Mouse (Mus musculus) C2C12 (cell line): Measurements from ENCODE around the gene Mrpl47. TPM values are rescaled to one million over a fixed set of nuclear protein-coding genes. Genes with fewer than 3 reads are reported as not detected.

Source experiments
- H3K27me3 ChIP-seq: one replicate; pipeline ENCODE4 v1.6.1; 2011; ENCODE audit not compliant: control insufficient read depth, insufficient read depth, insufficient read length
- H3K36me3 ChIP-seq: one replicate; pipeline ENCODE4 v1.6.1; 2011; ENCODE audit not compliant: control insufficient read depth, insufficient read depth
- H3K4me3 ChIP-seq: one replicate; pipeline ENCODE4 v1.5.1; 2011; ENCODE audit warnings: mild to moderate bottlenecking, control low read depth; ENCODE audit not compliant: poor library complexity, insufficient read depth, severe bottlenecking
- H3K79me2 ChIP-seq: one replicate; pipeline ENCODE4 v1.6.1; 2011; ENCODE audit not compliant: control insufficient read depth, insufficient read depth
- H3K79me3 ChIP-seq: one replicate; pipeline ENCODE4 v1.6.1; 2011; ENCODE audit warnings: low read depth, control low read depth
- H3ac ChIP-seq: one replicate; pipeline ENCODE3; 2011; ENCODE audit warnings: low read depth; ENCODE audit not compliant: control insufficient read depth, insufficient read length
- CEBPB ChIP-seq: IDR thresholded peaks from one replicate; pipeline ENCODE4 v1.6.1; 2011; ENCODE audit warnings: low read depth, mild to moderate bottlenecking, control low read depth, moderate library complexity
- CTCF ChIP-seq: IDR thresholded peaks from one replicate; pipeline ENCODE4 v1.5.1; 2011; ENCODE audit not compliant: control insufficient read depth, insufficient read depth, insufficient read length
- MAX ChIP-seq: IDR thresholded peaks from one replicate; pipeline ENCODE4 v1.6.1; 2011; ENCODE audit warnings: mild to moderate bottlenecking, control low read depth
- MYOD1 ChIP-seq: IDR thresholded peaks from one replicate; pipeline ENCODE4 v1.6.1; 2011; ENCODE audit warnings: low read depth; ENCODE audit not compliant: control insufficient read depth, insufficient read length
- MYOG ChIP-seq: IDR thresholded peaks from one replicate; pipeline ENCODE4 v1.6.1; 2011; ENCODE audit not compliant: control insufficient read depth, insufficient read length; ENCODE audit errors: extremely low read depth
- polyA plus RNA-seq: library from polyadenylated mRNA; unstranded; fragments of >200 nt; fragmentation: generic; extraction: Trizol; gene quantifications from one replicate; pipeline ENCODE4 v1.2.1, GENCODE M21; 2012; ENCODE audit warnings: missing spikeins

Mrpl47 gene
- polyA plus RNA-seq, 1 experiment: 15.7 TPM

- H3K4me3 ChIP-seq: no peak overlapping the region
- no peaks in the 10 kb centered on the region for H3K79me3 ChIP-seq
- TF ChIP-seq MYOG: no peak
- no peak for TF ChIP-seq MAX
- TF ChIP-seq MYOD1: no peak
- no peak for TF ChIP-seq CTCF
- TF ChIP-seq CEBPB: no peak
- no peaks in the 10 kb centered on the region for H3K27me3 ChIP-seq
- no peaks in the 10 kb centered on the region for H3K79me2 ChIP-seq
- no peak overlapping the region for H3ac ChIP-seq
- H3K36me3 ChIP-seq: no peaks in the 10 kb centered on the region
Measured at GRCm38 (mm10) chr3:32676393-32676792, 61.0 kb downstream of the Mrpl47 start.

Other genes with a start within 250 kb of the Mrpl47 start
- gene Kcnmb3, start 245.4 kb downstream of the Mrpl47 start, polyA plus RNA-seq: not detected
- gene Zfp639, start 227.3 kb downstream of the Mrpl47 start, polyA plus RNA-seq: 15.3 TPM
- 10.1 TPM for gene Mfn1, start 208.1 kb downstream of the Mrpl47 start, polyA plus RNA-seq
- 59.0 TPM for gene Gnb4, start 121.0 kb downstream of the Mrpl47 start, polyA plus RNA-seq
- 77.7 TPM for gene Actl6a, start 31.3 kb downstream of the Mrpl47 start, polyA plus RNA-seq
- 137 TPM for gene Ndufb5, start 615 bp downstream of the Mrpl47 start, polyA plus RNA-seq
- 2.4 TPM for gene Usp13, start 79.9 kb upstream of the Mrpl47 start, polyA plus RNA-seq